8 mouse cellular contexts compared by ENCODE assay signal in the genomic region with DNA sequence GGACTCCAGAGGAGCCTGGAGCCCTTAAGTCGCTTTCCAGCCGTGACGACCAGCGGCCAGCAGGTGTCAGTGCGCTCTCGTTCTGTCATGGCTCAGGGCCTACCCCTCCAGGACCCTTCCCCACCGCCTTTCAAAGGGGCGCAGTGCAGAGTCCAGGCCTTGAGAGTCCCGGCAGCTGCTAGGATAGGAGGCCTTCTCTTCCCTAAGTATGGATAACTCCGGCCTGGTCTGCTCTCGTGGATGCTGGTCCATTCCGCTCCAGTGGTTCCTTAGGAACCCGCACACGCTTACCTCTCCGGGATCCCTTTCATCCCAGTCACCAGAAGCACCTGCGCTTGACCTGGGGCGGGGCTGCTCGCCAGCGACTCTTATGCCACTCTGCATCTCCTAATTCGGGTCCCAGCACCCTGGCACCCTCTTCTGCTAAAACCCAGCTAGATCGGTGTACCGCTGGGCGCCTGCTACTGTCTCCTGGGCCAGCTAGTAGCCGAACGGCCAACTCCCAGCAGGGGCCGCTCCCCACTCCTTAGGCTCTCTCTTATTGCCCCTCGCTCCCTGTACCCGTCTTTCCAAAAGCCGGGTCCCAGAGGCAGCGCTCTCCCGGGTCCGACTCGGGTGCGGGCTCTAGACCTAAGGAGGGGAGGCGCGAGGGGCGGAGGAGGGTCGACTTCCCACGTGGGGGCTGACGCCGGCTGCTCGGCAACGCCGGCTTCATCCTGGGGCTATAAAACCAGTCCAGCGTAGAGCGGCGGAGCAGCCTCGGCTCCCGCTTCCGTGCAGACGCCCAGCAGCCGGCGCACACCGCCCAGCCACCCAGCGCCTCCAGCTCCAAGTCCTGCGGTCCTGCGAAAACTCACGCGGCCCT. TPM values are rescaled to one million over a fixed set of nuclear protein-coding genes. Genes with fewer than 3 reads are reported as not detected.
DNase-seq lines count a peak whose midpoint lies in the region; ATAC-seq and TF ChIP-seq lines count a peak whose summit lies in the region.

No protein-coding gene starts in this region.

- H3K4me2 ChIP-seq in embryonic facial prominence, embryonic 13.5 days: peak overlapping the region; percentile 99
- peak overlapping the region; percentile 96 for H3K4me2 ChIP-seq in heart, embryonic 12.5 days
- peak overlapping the region; percentile 99 for H3K4me2 ChIP-seq in kidney, embryonic 16.5 days (replicated peaks; ENCODE audit: low read depth, low read length)

- H3K4me1 ChIP-seq in embryonic facial prominence, embryonic 13.5 days: peaks cover 45% of the 10 kb centered on the region
- peaks cover 45% of the 10 kb centered on the region for H3K4me1 ChIP-seq in heart, embryonic 12.5 days (replicated peaks)
- peaks cover 34% of the 10 kb centered on the region for H3K4me1 ChIP-seq in kidney, embryonic 16.5 days (ENCODE audit: insufficient read depth, low read length)

- no peak overlapping the region for H3K4me3 ChIP-seq in C2C12 (ENCODE audit: insufficient read depth, poor library complexity, severe bottlenecking)
- H3K4me3 ChIP-seq in embryonic facial prominence, embryonic 13.5 days: peak overlapping the region; percentile 57
- H3K4me3 ChIP-seq in heart, embryonic 12.5 days: peak overlapping the region; percentile 58
- peak overlapping the region; percentile 62 for H3K4me3 ChIP-seq in kidney, embryonic 16.5 days (ENCODE audit: low read length)

- H3K27ac ChIP-seq in embryonic facial prominence, embryonic 13.5 days: 0 out of 2 replicates have a peak overlapping the region, but pooled peaks have one; percentile 22
- no peak overlapping the region for H3K27ac ChIP-seq in heart, embryonic 12.5 days (ENCODE audit: poor library complexity, severe bottlenecking)
- H3K27ac ChIP-seq in kidney, embryonic 16.5 days (ENCODE audit: low read length): peak overlapping the region; percentile 25; the same call in 1 of the 2 replicates

- H3K79me3 ChIP-seq in C2C12 (ENCODE audit: low read depth): no peaks in the 10 kb centered on the region

- ATAC-seq in embryonic facial prominence, embryonic 13.5 days (ENCODE audit: insufficient number of reproducible peaks, insufficient read depth, low FRiP score, low TSS enrichment, low read depth): peak; percentile 72
- ATAC-seq in heart, embryonic 12.5 days (ENCODE audit: insufficient number of reproducible peaks, low FRiP score): peak; percentile 69
- ATAC-seq in kidney, embryonic 16.5 days (ENCODE audit: low FRiP score, low TSS enrichment): peak; percentile 84

- no peaks in the 10 kb centered on the region for H3K9me3 ChIP-seq in embryonic facial prominence, embryonic 13.5 days
- H3K9me3 ChIP-seq in heart, embryonic 12.5 days (replicated peaks): no peaks in the 10 kb centered on the region
- H3K9me3 ChIP-seq in kidney, embryonic 16.5 days (ENCODE audit: low read length): no peaks in the 10 kb centered on the region

- peak; percentile 78 for TF ChIP-seq CTCF in C2C12 (IDR thresholded peaks at IDR 0.05; ENCODE audit: control insufficient read depth, insufficient read depth, insufficient read length)

- DNase-seq in adrenal gland, postnatal 10 days: peak; percentile 66
- DNase-seq in liver: peak; percentile 52
- DNase-seq in naive thymus-derived CD4-positive, alpha-beta T cell, adult 2 months (ENCODE audit: low read depth): peak; percentile 26
- DNase-seq in testis, postnatal 14 days (ENCODE audit: low spot score): peak; percentile 46

- under 1% methylated on average over 59 of the region's 59 CpGs for WGBS in embryonic facial prominence, embryonic 13.5 days
- under 1% methylated on average over 59 of the region's 59 CpGs for WGBS in heart, embryonic 12.5 days
- WGBS in kidney, embryonic 16.5 days: under 1% methylated on average over 59 of the region's 59 CpGs

- H3K79me2 ChIP-seq in C2C12 (ENCODE audit: control insufficient read depth, insufficient read depth): no peaks in the 10 kb centered on the region

- no peaks in the 10 kb centered on the region for H3K36me3 ChIP-seq in C2C12 (ENCODE audit: control insufficient read depth, insufficient read depth)
- no peaks in the 10 kb centered on the region for H3K36me3 ChIP-seq in embryonic facial prominence, embryonic 13.5 days
- no peaks in the 10 kb centered on the region for H3K36me3 ChIP-seq in heart, embryonic 12.5 days
- H3K36me3 ChIP-seq in kidney, embryonic 16.5 days (ENCODE audit: insufficient read depth, low read length): no peaks in the 10 kb centered on the region

- H3K27me3 ChIP-seq in C2C12 (ENCODE audit: control insufficient read depth, insufficient read depth, insufficient read length): peaks cover 34% of the 10 kb centered on the region
- peaks cover 61% of the 10 kb centered on the region for H3K27me3 ChIP-seq in embryonic facial prominence, embryonic 13.5 days
- peaks cover 46% of the 10 kb centered on the region for H3K27me3 ChIP-seq in heart, embryonic 12.5 days (replicated peaks)
- peaks cover 37% of the 10 kb centered on the region for H3K27me3 ChIP-seq in kidney, embryonic 16.5 days (ENCODE audit: insufficient read depth, low read length)

- H3K9ac ChIP-seq in embryonic facial prominence, embryonic 13.5 days: peak overlapping the region; percentile 73
- peak overlapping the region; percentile 74 for H3K9ac ChIP-seq in heart, embryonic 12.5 days
- H3K9ac ChIP-seq in kidney, embryonic 16.5 days (replicated peaks; ENCODE audit: low read length): peak overlapping the region; percentile 70

- H3ac ChIP-seq in C2C12 (ENCODE audit: control insufficient read depth, insufficient read length, low read depth): peak overlapping the region; percentile 49

TF ChIP-seq in C2C12, 6 proteins besides CTCF, POLR2A, EP300 and RAD21:
- TF ChIP-seq MYOD1 (IDR thresholded peaks at IDR 0.05; ENCODE audit: control insufficient read depth, insufficient read length, low read depth) (no peak), USF1 (IDR thresholded peaks at IDR 0.05; ENCODE audit: low read depth) (no peak), MYOG (IDR thresholded peaks at IDR 0.05; ENCODE audit: control insufficient read depth, extremely low read depth, insufficient read length) (no peak), MAX (IDR thresholded peaks at IDR 0.05) (no peak), FOSL1 (IDR thresholded peaks at IDR 0.05; ENCODE audit: insufficient read depth, low read length, poor library complexity, severe bottlenecking) (no peak), CEBPB (IDR thresholded peaks at IDR 0.05; ENCODE audit: low read depth) (no peak)

RNA-seq across cellular contexts. Expression of gene Adra2a, which starts 0.8 kb away (rescaled TPM):
- polyA plus RNA-seq in C2C12 (2012; fragmentation: generic; extraction: Trizol): 0.12 TPM
- total RNA-seq in adrenal gland, postnatal 10 days (2021): 1 to 10 TPM; 2.2 to 2.3 TPM
- 1.5 and 2.6 TPM in 2 replicates for polyA plus RNA-seq in embryonic facial prominence, embryonic 13.5 days (2015; fragmentation: Nextera tagmentation; extraction: Ambion mirVana)
- polyA plus RNA-seq in heart, embryonic 12.5 days (2016; fragmentation: Nextera tagmentation; extraction: Ambion mirVana): 0.04 and 0.09 TPM in 2 replicates
- 0.51 and 1.1 TPM in 2 replicates for polyA plus RNA-seq in kidney, embryonic 16.5 days (2015; fragmentation: Nextera tagmentation; extraction: Ambion mirVana)
